Mouse (Mus musculus) adrenal gland, adult 2 months (tissue): ENCODE data around the gene Ubtd1. TPM values are rescaled to one million over a fixed set of nuclear protein-coding genes. Genes with fewer than 3 reads are reported as not detected.
"Not testable (repeated sequence)": the region's sequence is repeated elsewhere in the genome, so short reads cannot be mapped to it uniquely, and the experiment has no call there.

ENCODE experiments used
- DNase-seq: peaks from one replicate; pipeline ENCODE4 v3.0.0; 2021
- polyA plus RNA-seq: library from polyadenylated mRNA; depleted of rRNA; stranded (reverse); fragments of >200 nt; gene quantifications from 2 replicates; pipeline ENCODE4 v1.2.3, GENCODE M21; 2012; rRNA removed
- total RNA-seq, 2 experiments: library from RNA; stranded (reverse); gene quantifications; 2 replicates each; pipeline ENCODE4 v1.2.3; 2021

The Ubtd1 gene
- total and polyA plus RNA-seq, 3 experiments: 12.8 to 29.3 (median 21.1) TPM

DNA sequence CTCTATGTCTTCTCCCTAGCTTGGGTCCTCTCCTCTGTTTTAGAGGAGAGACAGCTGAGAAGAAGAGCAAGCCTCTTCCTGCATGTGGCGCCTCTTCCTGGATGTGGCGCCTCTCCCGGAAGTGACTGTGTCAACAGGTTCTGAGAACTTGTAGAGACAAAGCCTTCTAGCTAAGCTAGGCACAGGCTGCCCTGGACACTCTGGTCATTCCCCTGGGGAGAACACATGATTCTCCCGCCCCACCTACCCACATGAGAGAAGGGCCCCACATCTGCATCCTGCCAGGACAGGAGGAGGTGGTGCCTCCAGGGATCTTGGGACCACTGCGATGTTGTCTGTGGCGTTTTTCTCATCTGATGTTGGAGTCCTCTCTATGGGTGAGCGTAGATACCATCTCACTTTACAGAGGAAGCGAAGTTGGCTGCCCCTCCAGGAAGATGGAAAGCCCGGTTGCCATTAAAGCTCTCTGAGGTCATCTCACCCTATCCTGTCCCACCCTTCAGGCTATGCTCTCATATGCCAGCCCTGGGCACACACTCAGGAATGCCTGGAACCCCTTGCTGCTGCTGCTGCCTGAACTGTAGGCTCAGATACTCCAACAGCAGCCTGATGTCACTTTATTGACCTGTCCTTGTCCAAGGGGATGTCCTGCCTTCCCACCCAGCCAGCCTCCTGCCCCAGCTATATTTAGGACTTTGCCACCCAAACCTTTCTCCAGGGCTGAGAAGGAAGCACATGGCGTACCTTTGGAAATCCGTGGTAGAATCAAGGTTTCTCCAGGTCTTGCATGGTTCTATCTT, 87.1 kb downstream of the Ubtd1 start:
- no peak for DNase-seq

DNA sequence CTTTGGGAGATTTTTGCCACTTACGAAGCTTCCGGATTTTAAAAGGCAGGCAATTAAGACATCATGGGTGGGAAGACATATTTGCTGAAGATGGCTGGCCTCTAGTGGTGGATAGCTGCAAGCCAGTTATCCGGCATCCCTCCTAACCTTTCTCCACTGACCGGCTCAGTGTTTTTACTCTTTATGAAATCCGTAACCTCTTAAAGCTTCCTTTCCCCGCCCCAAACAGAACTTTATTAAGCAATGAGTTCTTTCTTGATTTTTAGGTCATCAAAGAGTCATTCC, 87.6 kb downstream of the Ubtd1 start:
- peak; percentile 43 for DNase-seq

DNA sequence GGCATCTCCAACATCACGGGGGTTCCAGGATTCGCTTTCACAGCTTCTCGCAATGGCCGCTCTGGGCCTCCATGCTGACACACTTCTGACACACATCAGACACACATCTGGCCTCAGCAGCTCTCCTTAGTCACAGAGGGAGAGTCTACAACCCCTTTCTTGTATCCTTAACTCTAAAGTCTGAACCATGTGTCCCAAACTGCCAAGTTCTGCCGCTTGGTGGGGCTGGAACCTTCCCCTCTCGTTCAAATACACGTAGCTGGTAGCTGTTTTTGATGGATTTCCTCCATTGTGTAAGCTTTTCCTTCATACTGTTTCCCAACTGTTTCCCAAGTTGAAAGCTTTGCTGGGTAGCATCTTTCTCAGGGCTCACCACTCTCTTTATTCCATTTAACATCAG, 89.7 kb downstream of the Ubtd1 start:
- no peak for DNase-seq

DNA sequence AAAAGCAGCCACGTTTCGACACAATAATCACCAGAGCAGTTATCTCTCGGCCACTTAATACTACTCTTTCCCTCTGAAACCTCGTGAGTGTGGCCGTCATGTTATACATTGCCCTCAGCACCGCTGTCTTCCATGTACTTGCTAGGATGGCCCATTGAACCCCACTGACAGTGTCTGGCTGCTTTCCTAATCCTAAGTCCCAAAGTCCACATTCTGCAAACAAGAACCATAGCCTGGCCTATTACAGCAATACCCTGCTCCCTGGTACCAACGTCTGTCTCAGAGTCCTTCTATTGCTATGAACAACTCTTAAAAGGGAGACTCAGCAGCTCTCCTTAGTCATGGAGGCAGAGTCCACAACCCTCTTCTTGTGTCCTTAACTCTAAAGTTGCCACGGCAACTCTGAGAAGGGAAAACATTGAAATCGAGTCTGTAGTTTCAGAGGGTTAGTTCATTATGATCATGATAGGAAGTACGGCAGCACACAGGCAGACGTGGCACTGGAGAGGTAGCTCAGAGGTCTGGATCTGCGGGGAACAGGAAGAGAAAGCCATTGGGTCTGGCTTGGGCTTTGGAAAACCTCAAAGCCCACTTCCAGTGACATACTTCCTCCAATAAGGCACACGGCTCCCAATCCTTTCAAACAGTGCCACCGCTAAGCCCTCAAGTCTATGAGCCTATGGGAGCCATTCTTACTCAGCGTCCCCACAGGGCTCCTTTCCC, 90.5 kb downstream of the Ubtd1 start:
- DNase-seq: no peak

DNA sequence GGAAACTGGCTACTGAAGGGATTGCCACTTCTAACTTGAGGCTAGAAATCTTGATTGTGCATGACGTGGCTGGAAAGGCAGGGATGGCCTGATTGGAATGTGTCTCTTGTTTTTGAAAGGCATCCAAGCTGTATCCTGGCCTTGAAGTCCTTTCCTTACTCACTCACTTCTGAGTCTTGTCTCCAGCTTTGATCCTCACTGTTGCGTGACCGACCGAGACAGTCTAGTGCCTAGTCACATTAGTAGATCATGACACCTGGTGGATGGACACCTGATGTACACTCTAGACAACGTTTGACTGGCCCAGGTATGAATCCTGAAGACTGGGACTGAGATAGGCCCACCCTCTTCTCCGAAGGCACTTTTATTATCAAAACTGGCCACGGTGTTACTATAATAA, 91.2 kb downstream of the Ubtd1 start:
- DNase-seq: peak; percentile 70

DNA sequence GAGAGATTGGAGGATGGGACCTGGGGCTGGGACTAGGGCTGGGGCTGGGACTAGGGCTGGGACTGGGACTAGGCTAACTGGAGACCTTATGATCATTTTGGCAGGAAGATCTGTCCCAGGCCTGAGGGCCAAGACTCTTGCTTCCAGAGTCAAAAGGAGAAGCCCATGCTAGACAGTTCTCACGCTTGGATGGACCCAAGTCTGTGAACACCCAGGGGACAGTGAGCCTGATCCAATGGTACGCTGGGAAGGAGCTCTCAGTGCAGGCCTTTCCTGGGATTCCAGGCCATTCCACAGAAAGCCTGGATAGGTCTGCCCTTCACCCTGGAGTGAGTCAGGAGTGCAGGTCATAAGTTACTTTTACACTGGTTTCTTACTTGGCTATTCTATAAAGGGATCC, 93.5 kb downstream of the Ubtd1 start:
- peak; percentile 38 for DNase-seq

DNA sequence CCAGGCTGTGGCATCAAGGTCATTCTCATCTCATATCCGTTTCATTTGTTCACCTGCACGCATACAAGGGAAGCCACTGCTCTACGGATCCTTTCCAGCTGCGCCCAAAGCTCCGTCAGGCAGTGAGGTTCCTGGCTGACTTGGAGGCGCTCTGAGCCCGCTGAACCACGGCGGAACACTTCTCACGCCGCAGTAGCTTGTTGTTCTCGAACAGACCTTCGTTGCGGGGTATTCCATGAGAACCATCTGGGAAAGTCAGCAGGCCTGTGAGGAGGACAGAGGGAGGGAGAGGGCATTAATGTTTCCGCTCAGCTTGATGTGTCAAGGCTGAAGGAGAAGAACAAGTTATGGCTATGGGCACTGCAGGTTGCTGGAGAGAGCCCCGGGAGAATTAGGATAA, 94.4 kb downstream of the Ubtd1 start:
- no peak for DNase-seq

DNA sequence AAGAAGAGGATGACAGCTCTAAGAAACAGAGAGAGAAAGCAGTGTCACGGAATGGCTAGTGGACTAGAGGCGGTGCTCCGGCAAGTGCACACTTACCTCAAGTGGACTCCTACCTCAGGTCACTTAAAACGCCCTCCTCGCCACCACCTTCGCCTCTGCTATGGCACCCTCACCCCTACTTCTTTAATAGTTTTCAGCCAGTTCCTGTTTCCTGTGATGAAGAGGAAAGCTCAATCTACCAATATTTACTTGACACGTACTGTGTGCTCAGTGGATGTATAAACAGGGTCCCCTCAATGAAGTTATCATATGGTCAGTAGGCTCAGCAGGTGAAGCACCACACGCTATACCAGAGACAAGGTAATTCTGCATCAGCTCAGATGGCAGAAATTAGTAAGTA, 97.0 kb downstream of the Ubtd1 start:
- DNase-seq: no peak

DNA sequence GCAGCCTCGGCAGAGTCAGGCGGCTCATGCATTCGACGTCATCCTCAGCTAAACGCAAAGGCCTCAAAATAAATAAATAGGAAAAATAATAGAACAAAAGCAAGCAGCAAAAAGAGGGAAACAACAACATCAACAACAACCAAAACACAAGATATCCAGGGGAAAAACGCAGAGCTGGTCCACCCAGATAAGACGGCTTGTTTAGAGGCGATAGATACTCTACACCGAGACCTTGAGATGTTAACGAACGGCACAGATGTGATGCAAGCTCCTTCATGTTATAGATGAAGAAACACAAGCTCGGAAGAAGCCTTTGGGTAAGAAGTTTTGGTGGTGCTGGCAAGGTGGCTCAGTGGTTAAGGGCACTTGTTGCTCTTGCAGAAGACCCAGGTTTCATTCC, 97.4 kb downstream of the Ubtd1 start:
- no peak for DNase-seq

DNA sequence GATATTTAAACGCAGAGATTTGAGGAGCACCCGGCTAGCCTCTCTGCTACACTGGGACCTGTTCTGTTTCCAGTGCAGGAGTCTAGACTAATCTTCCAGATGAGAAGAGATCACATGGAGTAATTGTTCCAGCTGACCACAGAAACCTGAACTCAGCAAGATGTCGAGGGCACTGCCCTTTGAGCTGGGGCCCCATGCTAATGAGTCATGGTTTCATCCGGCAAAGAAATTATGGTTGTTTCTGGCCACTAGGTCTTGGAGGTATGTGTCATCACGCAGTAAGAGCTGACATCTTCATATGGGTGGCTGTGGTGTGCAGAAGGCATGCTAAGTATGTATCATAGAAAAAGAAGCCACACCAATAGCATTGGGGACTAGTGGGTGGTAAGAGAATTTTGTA, 98.4 kb downstream of the Ubtd1 start:
- peak; percentile 64 for DNase-seq

DNA sequence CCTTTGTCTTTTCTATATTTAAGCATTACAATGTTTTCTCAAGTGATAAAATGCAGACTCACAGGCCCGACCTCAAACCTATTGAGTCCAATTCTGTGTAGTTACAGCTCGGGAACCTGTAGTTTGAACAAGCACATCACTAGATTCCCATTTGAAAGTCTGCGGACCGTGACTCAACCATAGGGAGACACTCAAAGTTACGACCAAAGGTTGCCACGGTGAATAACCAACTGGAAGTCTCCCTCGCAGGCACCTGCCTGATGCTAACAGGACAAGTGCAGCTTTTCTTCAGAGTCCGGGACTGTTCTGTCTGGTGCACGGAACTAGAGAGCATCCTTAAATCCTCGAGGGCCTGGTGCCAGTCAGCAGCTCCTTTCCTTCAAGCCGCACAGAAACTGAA, 98.9 kb downstream of the Ubtd1 start:
- DNase-seq: no peak

DNA sequence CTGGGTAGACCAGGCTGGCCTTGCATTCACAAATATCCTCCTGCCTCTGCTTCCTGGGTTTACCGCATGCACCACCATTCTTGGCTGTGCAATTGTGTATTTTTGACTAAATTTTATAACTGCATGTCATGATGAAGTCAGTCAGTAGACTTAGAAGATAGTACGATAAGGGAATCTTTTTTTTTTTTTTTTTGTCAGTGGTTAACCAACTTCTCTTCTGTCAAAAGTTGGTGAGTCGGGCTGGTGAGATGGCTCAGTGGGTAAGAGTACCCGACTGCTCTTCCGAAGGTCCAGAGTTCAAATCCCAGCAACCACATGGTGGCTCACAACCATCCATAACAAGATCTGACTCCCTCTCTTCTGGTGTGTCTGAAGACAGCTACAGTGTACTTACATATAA, 100.0 kb downstream of the Ubtd1 start:
- not testable (repeated sequence) for DNase-seq

Other genes starting within 250 kb of the Ubtd1 start
- 10 to 100 TPM in 1 of 2 experiments, 1 to 10 TPM in 1; 2.9 to 18.1 TPM for gene Slit1, start 238.1 kb upstream of the Ubtd1 start, total RNA-seq
- gene Slit1, start 238.1 kb upstream of the Ubtd1 start, polyA plus RNA-seq: 11.9 and 17.9 TPM in 2 replicates
- 1 to 10 TPM; 3.5 to 5.2 TPM for gene Arhgap19, start 179.7 kb upstream of the Ubtd1 start, total RNA-seq
- gene Arhgap19, start 179.7 kb upstream of the Ubtd1 start, polyA plus RNA-seq: 0.83 TPM in 2 replicates
- gene Frat1, start 151.8 kb upstream of the Ubtd1 start, total RNA-seq: 10 to 100 TPM in 1 of 2 experiments, 1 to 10 TPM in 1; 3.8 to 10.8 TPM
- gene Frat1, start 151.8 kb upstream of the Ubtd1 start, polyA plus RNA-seq: 9.7 and 14.7 TPM in 2 replicates
- 1 to 10 TPM; 1.2 to 2.6 TPM for gene Frat2, start 133.6 kb upstream of the Ubtd1 start, total RNA-seq
- gene Frat2, start 133.6 kb upstream of the Ubtd1 start, polyA plus RNA-seq: 5.5 and 6.7 TPM in 2 replicates
- 10 to 100 TPM; 13.9 to 15.2 TPM for gene Rrp12, start 85.6 kb upstream of the Ubtd1 start, total RNA-seq
- gene Rrp12, start 85.6 kb upstream of the Ubtd1 start, polyA plus RNA-seq: 4.3 and 6.6 TPM in 2 replicates
- 100 to 1,000 TPM; 804 to 889 TPM for gene Pgam1, start 69.8 kb upstream of the Ubtd1 start, total RNA-seq
- gene Pgam1, start 69.8 kb upstream of the Ubtd1 start, polyA plus RNA-seq: 521 and 639 TPM in 2 replicates
- 10 to 100 TPM; 28.2 to 31.9 TPM for gene Exosc1, start 48.3 kb upstream of the Ubtd1 start, total RNA-seq
- gene Exosc1, start 48.3 kb upstream of the Ubtd1 start, polyA plus RNA-seq: 6.9 and 9.4 TPM in 2 replicates
- 10 to 100 TPM; 26.0 to 26.2 TPM for gene Zdhhc16, start 48.3 kb upstream of the Ubtd1 start, total RNA-seq
- 56.9 and 73.6 TPM in 2 replicates for gene Zdhhc16, start 48.3 kb upstream of the Ubtd1 start, polyA plus RNA-seq
- 10 to 100 TPM; 15.9 to 22.0 TPM for gene Mms19, start 606 bp upstream of the Ubtd1 start, total RNA-seq
- gene Mms19, start 606 bp upstream of the Ubtd1 start, polyA plus RNA-seq: 48.3 and 49.2 TPM in 2 replicates
- under 1 TPM; 0.35 to 0.61 TPM for gene Ankrd2, start 54.2 kb downstream of the Ubtd1 start, total RNA-seq
- 0.16 and 0.27 TPM in 2 replicates for gene Ankrd2, start 54.2 kb downstream of the Ubtd1 start, polyA plus RNA-seq
- gene Hoga1, start 63.8 kb downstream of the Ubtd1 start, total RNA-seq: 1 to 10 TPM; 3.7 to 8.0 TPM
- 1.5 and 1.6 TPM in 2 replicates for gene Hoga1, start 63.8 kb downstream of the Ubtd1 start, polyA plus RNA-seq
- under 1 TPM; 0.55 to 0.75 TPM for gene 4933411K16Rik, start 70.5 kb downstream of the Ubtd1 start, total RNA-seq
- 0.09 and 0.12 TPM in 2 replicates for gene 4933411K16Rik, start 70.5 kb downstream of the Ubtd1 start, polyA plus RNA-seq
- 10 to 100 TPM in 1 of 2 experiments, 1 to 10 TPM in 1; 7.5 to 15.5 TPM for gene Morn4, start 104.6 kb downstream of the Ubtd1 start, total RNA-seq
- gene Morn4, start 104.6 kb downstream of the Ubtd1 start, polyA plus RNA-seq: 10.6 and 13.0 TPM in 2 replicates
- 10 to 100 TPM; 62.3 to 69.9 TPM for gene Pi4k2a, start 108.7 kb downstream of the Ubtd1 start, total RNA-seq
- gene Pi4k2a, start 108.7 kb downstream of the Ubtd1 start, polyA plus RNA-seq: 43.7 and 44.5 TPM in 2 replicates
- 100 to 1,000 TPM in 1 of 2 experiments, 10 to 100 TPM in 1; 78.6 to 101 TPM for gene Avpi1, start 147.3 kb downstream of the Ubtd1 start, total RNA-seq
- 82.3 and 112 TPM in 2 replicates for gene Avpi1, start 147.3 kb downstream of the Ubtd1 start, polyA plus RNA-seq
- gene Marveld1, start 165.6 kb downstream of the Ubtd1 start, total RNA-seq: 10 to 100 TPM; 30.0 to 56.7 TPM
- 76.2 and 87.1 TPM in 2 replicates for gene Marveld1, start 165.6 kb downstream of the Ubtd1 start, polyA plus RNA-seq
- 10 to 100 TPM; 43.6 to 47.9 TPM for gene Zfyve27, start 182.2 kb downstream of the Ubtd1 start, total RNA-seq
- 37.6 and 49.2 TPM in 2 replicates for gene Zfyve27, start 182.2 kb downstream of the Ubtd1 start, polyA plus RNA-seq
- 1 to 10 TPM; 2.7 to 3.9 TPM for gene Sfrp5, start 220.5 kb downstream of the Ubtd1 start, total RNA-seq
- gene Sfrp5, start 220.5 kb downstream of the Ubtd1 start, polyA plus RNA-seq: 11.5 and 22.6 TPM in 2 replicates